Comparison of ENCODE assay signal across 11 mouse cellular contexts in genomic region chr8:26353476-26353875, GRCm38 (mm10).
DNase-seq lines count a peak whose midpoint lies in the region; ATAC-seq and TF ChIP-seq lines count a peak whose summit lies in the region.
"Had no signal": no experiment of that assay in that cellular context is flagged by ENCODE, and none has a peak within 500 bp of the region (broad histone marks: within the 10 kb centered on the region; RNA-seq: fewer than 3 reads in every experiment).

No protein-coding gene starts in this region.

- no peaks in the 10 kb centered on the region for H3K36me3 ChIP-seq in stomach, embryonic 16.5 days (ENCODE audit: control insufficient read depth, insufficient read depth, low read length)
- H3K36me3 ChIP-seq in hindbrain, embryonic 11.5 days (ENCODE audit: control insufficient read depth, insufficient read depth, low read length): no peaks in the 10 kb centered on the region
- H3K36me3 ChIP-seq: liver, embryonic 13.5 days had no signal

- H3K4me3 ChIP-seq in layer of hippocampus, adult 2 months: no peak overlapping the region
- H3K4me3 ChIP-seq in stomach, embryonic 16.5 days (replicated peaks; ENCODE audit: low read length): no peak overlapping the region
- H3K4me3 ChIP-seq in hindbrain, embryonic 11.5 days (ENCODE audit: low read depth, low read length): no peak overlapping the region
- H3K4me3 ChIP-seq: forebrain, embryonic 13.5 days; liver, embryonic 13.5 days had no signal

- no peak for ATAC-seq in stomach, embryonic 16.5 days (ENCODE audit: insufficient read depth, low FRiP score)
- ATAC-seq in hindbrain, embryonic 11.5 days (ENCODE audit: low FRiP score): no peak
- ATAC-seq: forebrain, embryonic 13.5 days had no signal

- H3K4me2 ChIP-seq in stomach, embryonic 16.5 days (ENCODE audit: low read depth, low read length): no peak overlapping the region
- no peak overlapping the region for H3K4me2 ChIP-seq in hindbrain, embryonic 11.5 days (replicated peaks; ENCODE audit: low read depth, low read length)
- H3K4me2 ChIP-seq: forebrain, embryonic 13.5 days; liver, embryonic 13.5 days had no signal

- intact Hi-C loops in heart, postnatal 25 days (cut with DNase I): no loop called here

- H3K27ac ChIP-seq in layer of hippocampus, adult 2 months: 0 out of 2 replicates have a peak overlapping the region, but pooled peaks have one; percentile 18
- peak overlapping the region; percentile 98 for H3K27ac ChIP-seq in stomach, embryonic 16.5 days (ENCODE audit: low read length)
- no peak overlapping the region for H3K27ac ChIP-seq in hindbrain, embryonic 11.5 days (ENCODE audit: low read depth, low read length)
- H3K27ac ChIP-seq: forebrain, embryonic 13.5 days; liver, embryonic 13.5 days had no signal

- H3K9ac ChIP-seq in stomach, embryonic 16.5 days (ENCODE audit: low read length): no peak overlapping the region
- no peak overlapping the region for H3K9ac ChIP-seq in hindbrain, embryonic 11.5 days (ENCODE audit: low read depth, low read length)
- H3K9ac ChIP-seq: forebrain, embryonic 13.5 days; liver, embryonic 13.5 days had no signal

- peaks cover 6% of the 10 kb centered on the region; the same call in 1 of the 2 replicates for H3K4me1 ChIP-seq in stomach, embryonic 16.5 days (ENCODE audit: control insufficient read depth, insufficient read depth, low read length)
- H3K4me1 ChIP-seq in hindbrain, embryonic 11.5 days (replicated peaks; ENCODE audit: control insufficient read depth, insufficient read depth, low read length): peaks cover 6% of the 10 kb centered on the region; the same call in 1 of the 2 replicates

- DNase-seq in layer of hippocampus, adult 2 months (ENCODE audit: low spot score in 2 of 2): no peak
- DNase-seq in layer of hippocampus, adult 9-10 months (ENCODE audit: low spot score): no peak
- DNase-seq in heart, postnatal 25 days (ENCODE audit: low spot score): peak; percentile 36
- peak; percentile 10 to 36 for DNase-seq in kidney, postnatal 36 days
- DNase-seq in layer of hippocampus, adult 11-12 months (ENCODE audit: low spot score): no peak
- DNase-seq in hindbrain, embryonic 11.5 days (ENCODE audit: low spot score): no peak
- no peak for DNase-seq in cerebellum, adult 11 months
- DNase-seq: liver, embryonic 13.5 days; right cerebral cortex, postnatal 14 days had no signal

- WGBS in stomach, embryonic 16.5 days: 53% methylated on average over 3 of the region's 3 CpGs
- whole genome bisulfite sequencing in hindbrain, embryonic 11.5 days: 63% methylated on average over 3 of the region's 3 CpGs

- H3K27me3 ChIP-seq in stomach, embryonic 16.5 days (ENCODE audit: control insufficient read depth, insufficient read depth, low read length): 0 out of 2 replicates have a peak, but pooled peaks cover 4% of the 10 kb centered on the region
- no peaks in the 10 kb centered on the region for H3K27me3 ChIP-seq in hindbrain, embryonic 11.5 days (ENCODE audit: control insufficient read depth, insufficient read depth, low read length)
- H3K27me3 ChIP-seq: forebrain, embryonic 13.5 days; liver, embryonic 13.5 days had no signal

- H3K9me3 ChIP-seq in stomach, embryonic 16.5 days (replicated peaks; ENCODE audit: control insufficient read depth, low read length): no peaks in the 10 kb centered on the region
- H3K9me3 ChIP-seq in hindbrain, embryonic 11.5 days (ENCODE audit: control insufficient read depth, low read length): no peaks in the 10 kb centered on the region
- H3K9me3 ChIP-seq: forebrain, embryonic 13.5 days; liver, embryonic 13.5 days had no signal

- no peak for TF ChIP-seq CTCF in layer of hippocampus, adult 2 months (conservative IDR thresholded peaks at IDR 0.05)

Comparison
In these comparisons a context has a peak if more than half of its experiments do, and no peak if none do; other contexts are left out.
1. DNase-seq: peak in heart, postnatal 25 days (single experiment) and kidney, postnatal 36 days (2 of 2); none in layer of hippocampus, adult 2 months (0 of 2), layer of hippocampus, adult 9-10 months (single experiment), layer of hippocampus, adult 11-12 months (single experiment), hindbrain, embryonic 11.5 days (single experiment) and cerebellum, adult 11 months (single experiment).